Mouse (Mus musculus): ENCODE data around the gene Iqcf3. TPM values are rescaled to one million over a fixed set of nuclear protein-coding genes. Genes with fewer than 3 reads are reported as not detected.

The Iqcf3 gene
- polyA plus RNA-seq, 1 experiment from 2014 or later: not detected

- Histone ChIP-seq H3K36me3 (peaks cover 8% of the 10 kb centered on the region; the same call in 1 of the 2 replicates), H3K4me1 (replicated peaks) (peaks cover 24% of the 10 kb centered on the region), H3K27ac (replicated peaks) (peak within 1 kb of the TSS; percentile 50; the same call in 1 of the 2 replicates), H3K9ac (peak within 1 kb of the TSS; percentile 59), H3K4me2 (peak within 1 kb of the TSS; percentile 77), H3K9me3 (no peaks in the 10 kb centered on the region), H3K4me3 (peak within 1 kb of the TSS; percentile 65), H3K27me3 (no peaks in the 10 kb centered on the region)
- WGBS: under 1% methylated on average over 41 of the region's 41 CpGs
- ATAC-seq (ENCODE audit: low FRiP score, low read depth): peak; percentile 99
These were observed 84.4 kb downstream of the Iqcf3 start, which contains the start of gene Parp3 for GRCm38 (mm10) chr9:106476924-106477484. Parp3 (minus strand) TSS chr9:106476949.

GRCm38 (mm10) chr9:106476002-106476923 is 85.2 kb downstream of the Iqcf3 start:
- Histone ChIP-seq H3K4me3 (peak overlapping the region; percentile 65; the same call in 1 of the 2 replicates), H3K36me3 (0 out of 2 replicates have a peak, but pooled peaks cover 7% of the 10 kb centered on the region), H3K27me3 (no peaks in the 10 kb centered on the region), H3K4me2 (peak overlapping the region; percentile 77), H3K27ac (replicated peaks) (peak overlapping the region; percentile 50; the same call in 1 of the 2 replicates), H3K9me3 (no peaks in the 10 kb centered on the region), H3K9ac (peak overlapping the region; percentile 27; the same call in 1 of the 2 replicates), H3K4me1 (replicated peaks) (peaks cover 24% of the 10 kb centered on the region)
- no peak for ATAC-seq (ENCODE audit: low FRiP score, low read depth)
- WGBS: 40% methylated on average over 16 of the region's 16 CpGs

- Histone ChIP-seq H3K4me3 (peak within 1 kb of the TSS; percentile 65; the same call in 1 of the 2 replicates), H3K4me2 (peak within 1 kb of the TSS; percentile 77), H3K27me3 (no peaks in the 10 kb centered on the region), H3K9me3 (no peaks in the 10 kb centered on the region), H3K4me1 (replicated peaks) (peaks cover 24% of the 10 kb centered on the region), H3K9ac (peak within 1 kb of the TSS; percentile 27; the same call in 1 of the 2 replicates), H3K36me3 (0 out of 2 replicates have a peak, but pooled peaks cover under 1% of the 10 kb centered on the region), H3K27ac (replicated peaks) (peak within 1 kb of the TSS; percentile 50; the same call in 1 of the 2 replicates)
- no peak for ATAC-seq (ENCODE audit: low FRiP score, low read depth)
- 86% methylated on average over 10 of the region's 10 CpGs for WGBS
These were observed 85.8 kb downstream of the Iqcf3 start, which contains the start of gene Rrp9 for GRCm38 (mm10) chr9:106475663-106476001. Rrp9 (plus strand) TSS chr9:106475963.

GRCm38 (mm10) chr9:106475046-106475445 is 86.4 kb downstream of the Iqcf3 start:
- H3K9me3 ChIP-seq: no peaks in the 10 kb centered on the region
- H3K4me2 ChIP-seq: no peak overlapping the region
- H3K4me1 ChIP-seq (replicated peaks): peaks cover 24% of the 10 kb centered on the region
- H3K27ac ChIP-seq (replicated peaks): no peak overlapping the region
- no peaks in the 10 kb centered on the region for H3K27me3 ChIP-seq
- no peak overlapping the region for H3K4me3 ChIP-seq
- no peak for ATAC-seq (ENCODE audit: low FRiP score, low read depth)
- no peaks in the 10 kb centered on the region for H3K36me3 ChIP-seq
- no peak overlapping the region for H3K9ac ChIP-seq
- 69% methylated on average over 7 of the region's 7 CpGs for WGBS

- no peak overlapping the region for H3K27ac ChIP-seq (replicated peaks)
- H3K9ac ChIP-seq: no peak overlapping the region
- H3K36me3 ChIP-seq: no peaks in the 10 kb centered on the region
- no peak overlapping the region for H3K4me2 ChIP-seq
- peaks cover 24% of the 10 kb centered on the region for H3K4me1 ChIP-seq (replicated peaks)
- no peak for ATAC-seq (ENCODE audit: low FRiP score, low read depth)
- H3K9me3 ChIP-seq: no peaks in the 10 kb centered on the region
- no peaks in the 10 kb centered on the region for H3K27me3 ChIP-seq
- no peak overlapping the region for H3K4me3 ChIP-seq
- WGBS: 7% methylated on average over 5 of the region's 6 CpGs
These were observed 87.0 kb downstream of the Iqcf3 start for GRCm38 (mm10) chr9:106474456-106474855.

GRCm38 (mm10) chr9:106473753-106474105 is 87.7 kb downstream of the Iqcf3 start:
- H3K27me3 ChIP-seq: no peaks in the 10 kb centered on the region
- H3K4me2 ChIP-seq: no peak overlapping the region
- no peaks in the 10 kb centered on the region for H3K9me3 ChIP-seq
- H3K27ac ChIP-seq (replicated peaks): no peak overlapping the region
- H3K36me3 ChIP-seq: no peaks in the 10 kb centered on the region
- no peak for ATAC-seq (ENCODE audit: low FRiP score, low read depth)
- no peak overlapping the region for H3K9ac ChIP-seq
- WGBS: 78% methylated on average over 5 of the region's 5 CpGs
- no peak overlapping the region for H3K4me3 ChIP-seq
- peaks cover 24% of the 10 kb centered on the region for H3K4me1 ChIP-seq (replicated peaks)

- no peak overlapping the region for H3K4me2 ChIP-seq
- WGBS: 93% methylated on average over 16 of the region's 16 CpGs
- H3K4me1 ChIP-seq (replicated peaks): peaks cover 19% of the 10 kb centered on the region
- no peak overlapping the region for H3K9ac ChIP-seq
- H3K27ac ChIP-seq (replicated peaks): no peak overlapping the region
- no peaks in the 10 kb centered on the region for H3K27me3 ChIP-seq
- H3K36me3 ChIP-seq: no peaks in the 10 kb centered on the region
- no peak for ATAC-seq (ENCODE audit: low FRiP score, low read depth)
- no peak overlapping the region for H3K4me3 ChIP-seq
- no peaks in the 10 kb centered on the region for H3K9me3 ChIP-seq
These were observed 88.2 kb downstream of the Iqcf3 start for GRCm38 (mm10) chr9:106473081-106473752.

GRCm38 (mm10) chr9:106472321-106472720 is 89.1 kb downstream of the Iqcf3 start:
- Histone ChIP-seq H3K4me1 (replicated peaks) (peaks cover 13% of the 10 kb centered on the region), H3K9ac (no peak overlapping the region), H3K4me3 (no peak overlapping the region), H3K9me3 (no peaks in the 10 kb centered on the region), H3K27me3 (no peaks in the 10 kb centered on the region), H3K4me2 (no peak overlapping the region), H3K27ac (replicated peaks) (no peak overlapping the region), H3K36me3 (no peaks in the 10 kb centered on the region)
- WGBS: 75% methylated on average over 4 of the region's 4 CpGs
- no peak for ATAC-seq (ENCODE audit: low FRiP score, low read depth)

GRCm38 (mm10) chr9:106471892-106472291 is 89.5 kb downstream of the Iqcf3 start:
- Histone ChIP-seq H3K27ac (replicated peaks) (no peak overlapping the region), H3K4me1 (replicated peaks) (peaks cover 13% of the 10 kb centered on the region), H3K9me3 (no peaks in the 10 kb centered on the region), H3K36me3 (no peaks in the 10 kb centered on the region), H3K27me3 (no peaks in the 10 kb centered on the region), H3K4me2 (no peak overlapping the region), H3K9ac (no peak overlapping the region), H3K4me3 (no peak overlapping the region)
- ATAC-seq (ENCODE audit: low FRiP score, low read depth): no peak
- 16% methylated on average over 5 of the region's 5 CpGs for WGBS

- no peaks in the 10 kb centered on the region for H3K27me3 ChIP-seq
- peaks cover 9% of the 10 kb centered on the region for H3K4me1 ChIP-seq (replicated peaks)
- H3K4me3 ChIP-seq: no peak overlapping the region
- no peaks in the 10 kb centered on the region for H3K9me3 ChIP-seq
- no peak for ATAC-seq (ENCODE audit: low FRiP score, low read depth)
- no peaks in the 10 kb centered on the region for H3K36me3 ChIP-seq
- H3K4me2 ChIP-seq: no peak overlapping the region
- H3K27ac ChIP-seq (replicated peaks): no peak overlapping the region
- WGBS: 65% methylated on average over 14 of the region's 14 CpGs
- H3K9ac ChIP-seq: no peak overlapping the region
These were observed 90.3 kb downstream of the Iqcf3 start for GRCm38 (mm10) chr9:106470991-106471750.

- 73% methylated on average over 9 of the region's 9 CpGs for WGBS
- Histone ChIP-seq H3K27ac (replicated peaks) (no peak overlapping the region), H3K4me1 (replicated peaks) (peaks cover 20% of the 10 kb centered on the region), H3K4me3 (no peak overlapping the region), H3K9ac (no peak overlapping the region), H3K27me3 (no peaks in the 10 kb centered on the region), H3K9me3 (no peaks in the 10 kb centered on the region), H3K36me3 (no peaks in the 10 kb centered on the region), H3K4me2 (no peak overlapping the region)
- ATAC-seq (ENCODE audit: low FRiP score, low read depth): no peak
These were observed 91.7 kb downstream of the Iqcf3 start for GRCm38 (mm10) chr9:106469776-106470175.
